Mouse (Mus musculus) left cerebral cortex, adult 6 months (tissue): Measurements from ENCODE around the gene Kcnab1. TPM values are rescaled to one million over a fixed set of nuclear protein-coding genes. Genes with fewer than 3 reads are reported as not detected.

ENCODE experiments used
- long read RNA-seq, 2 experiments: library from polyadenylated mRNA; unstranded; transcript quantifications; one replicate each; pipeline ENCODE4 v2.0.0; 2019 to 2020
- polyA plus RNA-seq: library from polyadenylated mRNA; unstranded; fragments of <200 nt; fragmentation: Nextera tagmentation; gene quantifications from 2 replicates; pipeline ENCODE4 v1.2.3, GENCODE M21; 2021

Kcnab1 gene
- polyA plus RNA-seq: 53.0 and 57.8 TPM in 2 replicates
- long read RNA-seq, experiment 1, transcript Kcnab1-201 (14 exons, 3,245 nt): major isoform, 640 of 742 reads
- long read RNA-seq, experiment 1, partial matches to known transcripts: 70 of 742 reads
- long read RNA-seq, experiment 1, other reads (novel, unspliced or antisense): 32 of 742 reads
- long read RNA-seq, experiment 2, transcript Kcnab1-201 (14 exons, 3,245 nt): major isoform, 48 of 85 reads
- long read RNA-seq, experiment 2, partial matches to known transcripts: 31 of 85 reads
- long read RNA-seq, experiment 2, other reads (novel, unspliced or antisense): 6 of 85 reads

GRCm38 (mm10) chr3:65108945-65109921 lies at the start of gene Kcnab1:
Kcnab1 (plus strand) TSS chr3:65109384.

GRCm38 (mm10) chr3:65392421-65392817 lies 283.2 kb downstream of the Kcnab1 start, which contains the start of gene Ssr3:
Ssr3 (minus strand) TSS chr3:65392623.

